Mouse (Mus musculus) hindbrain, embryonic 13.5 days (tissue): ENCODE measurements at regions not wholly inside any gene's neighbourhood (a gene's known extent, or its start where the extent isn't known, plus 50 kb on each side); places are given as distances from the start of the nearest gene placed in this dataset.

Experiments
- ATAC-seq: fragments of 200-750 bp; cut with Nextera tagmentation; 2 replicates; pipeline ENCODE4 v1.8.0; 2017; ENCODE audit warnings: moderate TSS enrichment; ENCODE audit not compliant: low FRiP score
- H3K27ac ChIP-seq: fragments of 300-500 bp; sonication (generic); 2 replicates; pipeline ENCODE4 v1.5.1; 2015; ENCODE audit warnings: inconsistent platforms, mild to moderate bottlenecking, moderate library complexity
- H3K27me3 ChIP-seq: fragments of 300-500 bp; sonication (generic); 2 replicates; pipeline ENCODE4 v1.6.1; 2015; ENCODE audit warnings: mild to moderate bottlenecking, inconsistent platforms
- H3K36me3 ChIP-seq: fragments of 300-500 bp; sonication (generic); 2 replicates; pipeline ENCODE4 v1.6.1; 2015; ENCODE audit warnings: mild to moderate bottlenecking, inconsistent platforms
- H3K4me1 ChIP-seq: fragments of 300-500 bp; sonication (generic); replicated peaks from 2 replicates; pipeline ENCODE4 v1.6.1; 2015; ENCODE audit warnings: inconsistent platforms
- H3K4me2 ChIP-seq: fragments of 300-500 bp; sonication (generic); 2 replicates; pipeline ENCODE4 v1.6.1; 2015; ENCODE audit warnings: inconsistent platforms, mild to moderate bottlenecking, moderate library complexity
- H3K4me3 ChIP-seq: fragments of 300-500 bp; sonication (generic); 2 replicates; pipeline ENCODE4 v1.5.1; 2015; ENCODE audit warnings: mild to moderate bottlenecking, inconsistent platforms
- H3K9ac ChIP-seq: fragments of 300-500 bp; sonication (generic); 2 replicates; pipeline ENCODE4 v1.6.1; 2015; ENCODE audit warnings: mild to moderate bottlenecking, inconsistent platforms
- H3K9me3 ChIP-seq: fragments of 300-500 bp; sonication (generic); 2 replicates; pipeline ENCODE4 v1.6.1; 2016; ENCODE audit warnings: inconsistent platforms
- WGBS: fragments of 180-500 bp; shearing (Covaris S2); methylation state at CpG from one replicate; pipeline ENCODE4 v1.1.7; 2015; 5-methylcytosine and 5-hydroxymethylcytosine counted together

- ATAC-seq: peak; percentile 63
- WGBS: 26% methylated on average over 2 of the region's 2 CpGs
These were observed 2129.4 kb upstream of the Pcdh20 start for GRCm38 (mm10) chr14:90600554-90600953.

More at GRCm38 (mm10) chr14:90600554-90600953, 2129.4 kb upstream of the Pcdh20 start:
- no peak overlapping the region for H3K9ac ChIP-seq
- no peak overlapping the region for H3K4me3 ChIP-seq
- no peaks in the 10 kb centered on the region for H3K36me3 ChIP-seq
- no peaks in the 10 kb centered on the region for H3K27me3 ChIP-seq
- no peak overlapping the region for H3K27ac ChIP-seq
- H3K4me1 ChIP-seq: peaks cover 5% of the 10 kb centered on the region
- H3K9me3 ChIP-seq: no peaks in the 10 kb centered on the region
- H3K4me2 ChIP-seq: no peak overlapping the region
